In the genomic region with DNA sequence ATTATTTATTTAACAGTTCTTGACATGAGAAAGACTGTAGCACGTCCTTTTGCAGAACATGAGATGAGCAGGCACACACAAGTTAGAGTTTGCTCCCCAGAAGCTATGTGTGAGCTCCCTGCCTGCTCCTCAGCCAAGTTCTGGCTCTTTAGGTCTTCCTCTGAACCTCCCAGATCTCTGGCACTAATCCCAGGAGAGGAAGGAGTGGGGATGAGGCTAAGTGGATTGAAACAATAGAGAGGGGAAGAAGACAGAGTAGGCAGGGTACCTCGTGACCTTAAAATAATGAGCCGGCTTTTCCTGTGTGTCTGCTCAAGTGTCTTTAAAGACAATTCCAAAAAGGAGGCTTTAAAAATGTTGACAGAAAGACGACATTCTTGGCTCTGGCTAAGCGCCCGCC, we compare ENCODE assay signal across 11 mouse cellular contexts. TPM values are rescaled to one million over a fixed set of nuclear protein-coding genes. Genes with fewer than 3 reads are reported as not detected.
A peak's percentile ranks its signal among the peaks of the same experiment; 100 is the strongest.
DNase-seq lines count a peak whose midpoint lies in the region; ATAC-seq and TF ChIP-seq lines count a peak whose summit lies in the region.
"Had no signal": no experiment of that assay in that cellular context is flagged by ENCODE, and none has a peak within 500 bp of the region (broad histone marks: within the 10 kb centered on the region; RNA-seq: fewer than 3 reads in every experiment).

No protein-coding gene starts in this region.

- intact Hi-C loops in gastrocnemius, adult 2 months (cut with DNase I), result no loop called here

- DNase-seq in gastrocnemius, adult 2 months, result no peak
- no peak for DNase-seq in gastrocnemius, postnatal 10 days
- no peak for DNase-seq in left cerebral cortex, adult 8-10 months (ENCODE audit: low spot score in 2 of 2)
- no peak for DNase-seq in layer of hippocampus, adult 8-10 months (ENCODE audit: low spot score in 2 of 2)
- no peak for DNase-seq in urinary bladder, postnatal 4 days (ENCODE audit: low spot score in 2 of 2)
- DNase-seq: thymus, adult 2 months had no signal

- 27% methylated on average over 6 of the region's 6 CpGs for WGBS in heart, embryonic 16.5 days
- 24% methylated on average over 6 of the region's 6 CpGs for WGBS in lung, embryonic 16.5 days

- H3K9me3 ChIP-seq in heart, embryonic 16.5 days (replicated peaks; ENCODE audit: control insufficient read depth, low read length), result no peaks in the 10 kb centered on the region
- no peaks in the 10 kb centered on the region for H3K9me3 ChIP-seq in lung, embryonic 16.5 days (ENCODE audit: control insufficient read depth, low read length)
- H3K9me3 ChIP-seq: limb, embryonic 13.5 days had no signal

- H3K4me1 ChIP-seq in brown adipose tissue, adult 24 weeks (ENCODE audit: control insufficient read depth, insufficient read depth, insufficient read length, low read length), result peaks cover 12% of the 10 kb centered on the region
- H3K4me1 ChIP-seq in heart, embryonic 16.5 days (ENCODE audit: control insufficient read depth, insufficient read depth, low read length), result peaks cover 6% of the 10 kb centered on the region; the same call in 1 of the 2 replicates
- 0 out of 2 replicates have a peak, but pooled peaks cover 5% of the 10 kb centered on the region for H3K4me1 ChIP-seq in lung, embryonic 16.5 days (replicated peaks; ENCODE audit: control insufficient read depth, insufficient read depth, low read length)
- H3K4me1 ChIP-seq: limb, embryonic 13.5 days had no signal

- no peaks in the 10 kb centered on the region for H3K27me3 ChIP-seq in heart, embryonic 16.5 days (ENCODE audit: control insufficient read depth, insufficient read depth, low read length)
- H3K27me3 ChIP-seq in lung, embryonic 16.5 days (ENCODE audit: control insufficient read depth, insufficient read depth, low read depth, low read length), result no peaks in the 10 kb centered on the region
- H3K27me3 ChIP-seq: limb, embryonic 13.5 days had no signal

- no peaks in the 10 kb centered on the region for H3K36me3 ChIP-seq in heart, embryonic 16.5 days (ENCODE audit: control insufficient read depth, insufficient read depth)
- H3K36me3 ChIP-seq in lung, embryonic 16.5 days (ENCODE audit: control insufficient read depth, insufficient read depth, low read length), result no peaks in the 10 kb centered on the region
- H3K36me3 ChIP-seq: limb, embryonic 13.5 days had no signal

- ATAC-seq in heart, embryonic 16.5 days (replicated peaks; ENCODE audit: extremely low read depth, insufficient read depth, low FRiP score), result peak; percentile 75
- ATAC-seq in lung, embryonic 16.5 days (ENCODE audit: low read depth), result peak; percentile 84
- ATAC-seq: intestine, postnatal 0 days had no signal

- peak overlapping the region; percentile 34 for H3K4me3 ChIP-seq in gastrocnemius, adult 2 months
- H3K4me3 ChIP-seq in brown adipose tissue, adult 24 weeks (ENCODE audit: insufficient read depth, low read depth, low read length), result no peak overlapping the region
- H3K4me3 ChIP-seq in heart, embryonic 16.5 days (ENCODE audit: low read length), result no peak overlapping the region
- no peak overlapping the region for H3K4me3 ChIP-seq in lung, embryonic 16.5 days (ENCODE audit: low read length)
- H3K4me3 ChIP-seq: limb, embryonic 13.5 days had no signal

- H3K4me2 ChIP-seq in heart, embryonic 16.5 days (ENCODE audit: low read depth, low read length), result no peak overlapping the region
- no peak overlapping the region for H3K4me2 ChIP-seq in lung, embryonic 16.5 days (ENCODE audit: low read depth, low read length)
- H3K4me2 ChIP-seq: limb, embryonic 13.5 days had no signal

- H3K27ac ChIP-seq in gastrocnemius, adult 2 months, result peak overlapping the region; percentile 66
- peak overlapping the region; percentile 64 for H3K27ac ChIP-seq in brown adipose tissue, adult 24 weeks (replicated peaks; ENCODE audit: low read depth, low read length)
- peak overlapping the region; percentile 53 for H3K27ac ChIP-seq in heart, embryonic 16.5 days (ENCODE audit: low read length)
- peak overlapping the region; percentile 10 for H3K27ac ChIP-seq in lung, embryonic 16.5 days (ENCODE audit: low read length)
- H3K27ac ChIP-seq: limb, embryonic 13.5 days had no signal

- no peak overlapping the region for H3K9ac ChIP-seq in heart, embryonic 16.5 days (ENCODE audit: low read length)
- H3K9ac ChIP-seq in lung, embryonic 16.5 days (ENCODE audit: low read length), result no peak overlapping the region
- H3K9ac ChIP-seq: limb, embryonic 13.5 days had no signal

- TF ChIP-seq CTCF in gastrocnemius, adult 2 months (IDR thresholded peaks at IDR 0.05), result no peak

RNA-seq across cellular contexts. Expression of a gene that starts 23.9 kb away (rescaled TPM):
- total RNA-seq in gastrocnemius, adult 2 months (2021), result 10 to 100 TPM; 14.4 to 17.0 TPM
- 10 to 100 TPM; 24.3 to 30.9 TPM for total RNA-seq in gastrocnemius, postnatal 10 days (2021)
- polyA plus RNA-seq in brown adipose tissue, adult 24 weeks (2012; ENCODE audit: insufficient read depth, insufficient read length, missing spikeins), result 8.7 and 13.7 TPM in 2 replicates
- 39.3 and 40.2 TPM in 2 replicates for polyA plus RNA-seq in heart, embryonic 16.5 days (2015; fragmentation: Nextera tagmentation; extraction: Ambion mirVana)
- 44.6 and 49.5 TPM in 2 replicates for polyA plus RNA-seq in lung, embryonic 16.5 days (2015; fragmentation: Nextera tagmentation; extraction: Ambion mirVana)
- 10 to 100 TPM in 2 of 4 experiments, 1 to 10 TPM in 2; 8.8 to 12.2 (median 10.1) TPM for total RNA-seq in left cerebral cortex, adult 8-10 months (2022)
- 1 to 10 TPM; 8.1 to 9.1 (median 8.2) TPM for total RNA-seq in layer of hippocampus, adult 8-10 months (2022)

Comparison
In these comparisons a context has a peak if more than half of its experiments do, and no peak if none do; other contexts are left out.
1. H3K27ac ChIP-seq: peak in every context shown above with its lines; median percentile 66 in gastrocnemius, adult 2 months; 64 in brown adipose tissue, adult 24 weeks; 53 in heart, embryonic 16.5 days; 10 in lung, embryonic 16.5 days.